Mouse (Mus musculus) lung, adult 2 months (tissue): Measurements from ENCODE around the gene Tbc1d13.

Experiments used
- CTCF ChIP-seq: fragments of 200-500 bp; IDR thresholded peaks from 2 replicates; pipeline ENCODE4 v1.5.1; 2011; ENCODE audit warnings: mild to moderate bottlenecking, low read length, control low read depth; ENCODE audit not compliant: insufficient read depth
- POLR2A ChIP-seq: fragments of 200-500 bp; IDR thresholded peaks from 2 replicates; pipeline ENCODE4 v1.6.1; 2011; ENCODE audit warnings: low read depth, mild to moderate bottlenecking, control low read depth, low read length, borderline replicate concordance; ENCODE audit errors: extremely low read depth

- TF ChIP-seq CTCF, result no peak
- TF ChIP-seq POLR2A, result no peak
Observed at GRCm38 (mm10) chr2:30094208-30094588, 39.3 kb upstream of the Tbc1d13 start.
